Mouse (Mus musculus) ES-E14 (cell line): ENCODE measurements at regions not wholly inside any gene's neighbourhood (a gene's known extent, or its start where the extent isn't known, plus 50 kb on each side); places are given as distances from the start of the nearest gene placed in this dataset.

Experiments used
- DNase-seq: peaks from one replicate; pipeline ENCODE4 v3.0.0-alpha.2; 2013; ENCODE audit warnings: low read depth, low spot score
- H3K27ac ChIP-seq: 2 replicates; pipeline ENCODE4 v1.5.1; 2012; ENCODE audit warnings: low read depth, mild to moderate bottlenecking, low read length, moderate library complexity, mixed read lengths; ENCODE audit not compliant: poor library complexity, insufficient read depth, severe bottlenecking
- H3K36me3 ChIP-seq: 2 replicates; pipeline ENCODE4 v1.6.1; 2012; ENCODE audit warnings: mild to moderate bottlenecking, low read length, moderate library complexity, mixed read lengths; ENCODE audit not compliant: control insufficient read depth, poor library complexity, insufficient read depth, severe bottlenecking
- H3K4me1 ChIP-seq, 2 experiments: fragments of 150-350 bp in 1 of 2; sonication (generic) in 1 of 2; 2 replicates each; pipeline ENCODE4 v1.6.1; 2012; ENCODE audit warnings: low read length in 2 of 2, mild to moderate bottlenecking in 1 of 2, mixed read lengths in 1 of 2; ENCODE audit not compliant: control insufficient read depth in 2 of 2, insufficient read depth in 2 of 2, poor library complexity in 1 of 2
- H3K4me3 ChIP-seq, 2 experiments: fragments of 150-350 bp in 1 of 2; sonication (generic) in 1 of 2; 2 replicates each; pipeline ENCODE4 v1.5.1; 2012; ENCODE audit warnings: low read length in 2 of 2, low read depth in 1 of 2, mild to moderate bottlenecking in 1 of 2, mixed read lengths in 1 of 2; ENCODE audit not compliant: insufficient read depth in 1 of 2, poor library complexity in 1 of 2, severe bottlenecking in 1 of 2
- H3K9ac ChIP-seq: 2 replicates; pipeline ENCODE4 v1.6.1; 2012; ENCODE audit warnings: low read depth, mild to moderate bottlenecking, low read length, mixed read lengths; ENCODE audit not compliant: poor library complexity, insufficient read depth, severe bottlenecking
- H3K9me3 ChIP-seq: fragments of 150-350 bp; sonication (generic); 2 replicates; pipeline ENCODE4 v1.6.1; 2012; ENCODE audit warnings: low read depth, mild to moderate bottlenecking, low read length; ENCODE audit not compliant: control insufficient read depth, insufficient read depth
- CHD2 ChIP-seq: IDR thresholded peaks from 2 replicates; pipeline ENCODE4 v1.6.1; 2014; ENCODE audit warnings: mild to moderate bottlenecking, low read depth, low read length, inconsistent platforms
- HCFC1 ChIP-seq: IDR thresholded peaks from 2 replicates; pipeline ENCODE4 v1.6.1; 2012; ENCODE audit warnings: low read length, inconsistent platforms, borderline replicate concordance; ENCODE audit not compliant: insufficient read depth
- MAFK ChIP-seq: IDR thresholded peaks from 2 replicates; pipeline ENCODE4 v1.6.1; 2014; ENCODE audit warnings: mild to moderate bottlenecking, low read depth, low read length, inconsistent platforms; ENCODE audit not compliant: insufficient read depth
- ZC3H11A ChIP-seq: IDR thresholded peaks from 2 replicates; pipeline ENCODE4 v1.6.1; 2012; ENCODE audit warnings: low read depth, mild to moderate bottlenecking, inconsistent platforms, low read length, borderline replicate concordance
- ZNF384 ChIP-seq: IDR thresholded peaks from 2 replicates; pipeline ENCODE4 v1.6.1; 2012; ENCODE audit warnings: low read depth, low read length, inconsistent platforms
- in situ Hi-C, 2 experiments: fragments of 600-800 bp; cut with MboI; formaldehyde crosslinking; loops; one replicate each; pipeline ENCODE4 v1.15.1; 2025; ENCODE audit warnings: low sequenced_read_pairs in 2 of 2, inconsistent platforms in 1 of 2; ENCODE audit not compliant: unreplicated experiment in 2 of 2

DNA sequence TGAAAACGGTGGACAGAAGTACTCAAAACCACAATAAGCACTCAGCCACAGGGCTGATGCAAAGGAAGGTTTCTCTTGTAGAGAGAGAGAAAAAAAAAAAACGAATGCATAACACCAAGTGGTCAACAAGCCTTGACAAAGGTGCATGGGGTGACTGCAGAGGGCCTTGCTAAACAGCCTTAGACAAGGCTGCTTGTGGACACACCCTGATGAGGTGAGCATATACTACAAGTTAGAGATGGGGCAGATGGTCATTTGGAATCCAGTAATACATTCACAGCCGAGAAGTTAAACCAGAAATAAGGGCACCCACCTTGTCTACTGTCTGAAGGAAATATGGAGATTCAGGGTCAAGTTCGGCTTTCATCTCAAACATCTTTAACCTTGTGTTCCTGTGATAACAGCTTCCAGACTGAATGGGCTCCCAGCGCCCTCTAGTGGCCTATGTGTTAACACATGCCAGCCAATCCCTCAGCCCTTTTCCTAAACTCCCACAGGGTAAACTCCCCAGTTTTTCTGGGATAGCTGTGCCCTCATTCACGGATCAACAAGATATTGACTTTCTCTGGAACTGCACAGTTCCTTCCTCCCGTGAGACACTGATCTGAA lies 150.7 kb downstream of the Ptger3 start:
- peak; percentile 71 for DNase-seq
- H3K9ac ChIP-seq = no peak overlapping the region
- H3K27ac ChIP-seq = no peak overlapping the region
- H3K9me3 ChIP-seq = no peaks in the 10 kb centered on the region
- H3K4me3 ChIP-seq = no peak overlapping the region
- no peaks in the 10 kb centered on the region for H3K4me1 ChIP-seq
- no peaks in the 10 kb centered on the region for H3K36me3 ChIP-seq
- in situ Hi-C loops = loop anchor here in 1 of 2 experiments (10.0 kb wide), 1 partner anchor 153 kb away; the partner anchor contains the start of gene Ptger3
- TF ChIP-seq HCFC1 (no peak), CHD2 (no peak), ZNF384 (no peak), ZC3H11A (peak; percentile 91), MAFK (no peak)

- H3K4me1 ChIP-seq = no peaks in the 10 kb centered on the region
- no peak overlapping the region for H3K4me3 ChIP-seq
- H3K36me3 ChIP-seq = no peaks in the 10 kb centered on the region
- H3K9ac ChIP-seq = no peak overlapping the region
- TF ChIP-seq CHD2 (no peak), HCFC1 (no peak), MAFK (no peak), ZNF384 (no peak), ZC3H11A (no peak)
- H3K9me3 ChIP-seq = no peaks in the 10 kb centered on the region
- no peak overlapping the region for H3K27ac ChIP-seq
- in situ Hi-C loops = loop anchor here in 1 of 2 experiments (10.0 kb wide), 1 partner anchor 149 kb away; the partner anchor contains the start of gene Ptger3
- no peak for DNase-seq
Observed at GRCm38 (mm10) chr3:157714023-157714422, 147.3 kb downstream of the Ptger3 start.

DNA sequence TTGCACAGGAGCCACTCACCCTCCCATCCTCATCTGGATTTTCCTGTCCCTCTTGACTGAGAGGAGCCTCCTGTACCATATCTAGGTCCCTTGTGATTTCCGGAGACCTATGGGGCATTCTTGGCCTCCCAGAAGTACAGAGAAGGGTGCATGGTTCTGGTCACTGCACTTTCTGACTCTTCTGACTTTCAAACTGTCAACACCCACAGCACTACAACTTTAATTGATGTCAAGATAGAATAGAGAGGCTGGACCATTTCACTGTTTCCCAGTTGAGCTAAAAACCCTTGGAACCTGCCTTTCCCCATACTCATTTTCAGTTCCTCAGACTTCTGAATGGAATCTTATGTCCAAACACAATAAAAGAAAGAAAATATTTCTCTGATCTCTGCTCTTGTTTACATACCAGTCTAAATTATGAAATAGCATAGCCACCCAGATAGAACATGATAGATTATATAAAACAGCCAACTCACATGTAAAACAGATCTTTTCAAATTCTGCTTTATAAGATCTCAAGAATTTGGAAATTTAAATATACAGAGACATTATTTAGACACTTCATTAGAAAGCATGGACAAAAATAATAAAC lies 144.2 kb downstream of the Ptger3 start:
- Histone ChIP-seq H3K9me3 (no peaks in the 10 kb centered on the region), H3K9ac (no peak overlapping the region), H3K36me3 (no peaks in the 10 kb centered on the region), H3K4me3 (no peak overlapping the region), H3K4me1 (no peaks in the 10 kb centered on the region), H3K27ac (no peak overlapping the region)
- in situ Hi-C loops = loop anchor here in 1 of 2 experiments (10.0 kb wide), 1 partner anchor 146 kb away; the partner anchor contains the start of gene Ptger3
- TF ChIP-seq HCFC1 = no peak
- no peak for TF ChIP-seq ZNF384
- TF ChIP-seq CHD2 = no peak
- no peak for TF ChIP-seq MAFK
- no peak for TF ChIP-seq ZC3H11A
- DNase-seq = no peak

GRCm38 (mm10) chr3:157699961-157700360 lies 133.3 kb downstream of the Ptger3 start:
- Histone ChIP-seq H3K27ac (no peak overlapping the region), H3K36me3 (no peaks in the 10 kb centered on the region), H3K4me1 (no peaks in the 10 kb centered on the region), H3K9me3 (no peaks in the 10 kb centered on the region), H3K9ac (no peak overlapping the region), H3K4me3 (no peak overlapping the region)
- in situ Hi-C loops = no loop called here
- TF ChIP-seq MAFK = no peak
- TF ChIP-seq ZNF384 = no peak
- TF ChIP-seq CHD2 = no peak
- no peak for TF ChIP-seq ZC3H11A
- TF ChIP-seq HCFC1 = no peak
- DNase-seq = no peak

GRCm38 (mm10) chr3:157698529-157698928 lies 131.8 kb downstream of the Ptger3 start:
- TF ChIP-seq HCFC1 (no peak), ZC3H11A (no peak), MAFK (no peak), ZNF384 (no peak), CHD2 (no peak)
- H3K9ac ChIP-seq = no peak overlapping the region
- no peak overlapping the region for H3K27ac ChIP-seq
- H3K9me3 ChIP-seq = no peaks in the 10 kb centered on the region
- no peak overlapping the region for H3K4me3 ChIP-seq
- DNase-seq = no peak
- no peaks in the 10 kb centered on the region for H3K4me1 ChIP-seq
- no peaks in the 10 kb centered on the region for H3K36me3 ChIP-seq
- in situ Hi-C loops = no loop called here
